Mouse (Mus musculus): Measurements from ENCODE around the gene Pde11a. TPM values are rescaled to one million over a fixed set of nuclear protein-coding genes. Genes with fewer than 3 reads are reported as not detected.

Pde11a gene
- total RNA-seq (2021) = 1 to 10 TPM; 3.7 to 4.6 TPM

DNA sequence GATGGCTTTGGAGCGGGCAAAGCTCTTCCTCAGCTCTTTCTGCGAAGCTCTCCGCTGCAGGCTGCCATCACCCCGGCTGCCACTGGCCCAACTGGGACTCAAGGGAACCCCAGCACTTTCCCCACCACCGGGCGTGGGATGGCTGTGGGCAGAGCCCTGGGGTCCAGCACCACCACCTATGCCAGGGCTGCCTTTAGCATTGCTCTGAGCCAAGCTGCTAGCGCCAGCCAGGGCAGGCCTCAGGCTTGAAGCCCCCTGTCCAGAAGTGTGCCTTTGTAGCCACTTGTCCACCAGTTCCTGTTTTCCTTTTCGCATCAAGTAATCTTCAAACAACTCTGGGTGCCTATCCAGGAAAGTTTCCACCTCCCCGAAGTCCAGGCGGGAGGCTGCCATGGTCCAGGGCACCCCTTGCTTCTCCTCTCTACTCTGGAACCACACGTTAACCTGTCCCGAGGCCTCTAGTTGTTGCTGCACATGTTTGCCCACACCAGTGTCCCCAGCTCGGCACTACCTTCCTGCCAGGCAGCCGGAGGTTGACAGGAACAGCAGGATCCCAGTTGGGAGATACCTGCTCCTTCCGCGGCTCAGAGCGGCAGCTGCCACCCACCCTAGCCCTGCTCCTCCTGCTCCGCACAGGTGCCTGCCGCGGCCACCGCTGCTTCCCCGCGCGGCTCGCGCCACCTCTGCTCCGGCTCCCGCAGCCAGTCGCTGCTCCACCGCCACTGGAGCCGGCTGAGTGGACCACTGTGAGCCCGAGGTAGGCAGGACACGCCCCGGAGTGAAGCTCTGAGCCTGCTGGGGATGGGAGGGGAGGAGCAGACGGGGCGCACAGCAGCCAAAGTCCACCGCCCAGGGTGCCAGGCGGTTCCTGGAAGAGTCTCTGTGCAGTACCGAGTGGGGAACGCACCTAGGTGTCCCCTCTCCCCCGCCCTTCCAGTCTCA is at the start of gene Pde11a:
Gene Pde11a, minus strand, starts transcription at position 560 of the 942 bp plus-strand sequence.
- peak; percentile 10 for DNase-seq (ENCODE audit: low spot score in 2 of 2)
- intact Hi-C loops (cut with DNase I) = no loop called here

DNA sequence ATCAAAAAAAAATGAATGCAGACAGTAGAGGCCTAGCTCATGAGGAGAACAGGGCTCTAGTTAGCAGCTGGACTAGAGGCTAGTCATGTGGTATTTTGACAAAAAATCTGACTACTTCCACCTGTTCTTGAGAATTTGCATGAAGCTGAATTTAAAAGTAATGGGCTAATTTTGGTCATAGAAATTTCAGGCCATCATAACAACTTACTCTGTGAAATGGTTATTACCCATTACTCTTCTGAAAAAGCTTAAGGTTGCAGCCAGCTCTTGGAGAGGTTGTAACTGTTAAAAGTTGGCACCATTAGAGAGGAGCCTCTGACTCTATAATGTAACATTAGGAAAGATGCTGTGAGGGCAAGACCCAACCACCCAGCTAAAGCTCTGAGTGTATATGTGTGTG is 48.0 kb upstream of the Pde11a start:
- intact Hi-C loops (cut with DNase I) = no loop called here
- DNase-seq (ENCODE audit: low spot score in 2 of 2) = no peak

GRCm38 (mm10) chr2:76378646-76379045 is 40.1 kb upstream of the Pde11a start:
- intact Hi-C loops (cut with DNase I) = no loop called here
- no peak for DNase-seq (ENCODE audit: low spot score in 2 of 2)

- DNase-seq (ENCODE audit: low spot score in 2 of 2) = no peak
- intact Hi-C loops (cut with DNase I) = no loop called here
These were observed 36.1 kb upstream of the Pde11a start for GRCm38 (mm10) chr2:76374544-76375206.

DNA sequence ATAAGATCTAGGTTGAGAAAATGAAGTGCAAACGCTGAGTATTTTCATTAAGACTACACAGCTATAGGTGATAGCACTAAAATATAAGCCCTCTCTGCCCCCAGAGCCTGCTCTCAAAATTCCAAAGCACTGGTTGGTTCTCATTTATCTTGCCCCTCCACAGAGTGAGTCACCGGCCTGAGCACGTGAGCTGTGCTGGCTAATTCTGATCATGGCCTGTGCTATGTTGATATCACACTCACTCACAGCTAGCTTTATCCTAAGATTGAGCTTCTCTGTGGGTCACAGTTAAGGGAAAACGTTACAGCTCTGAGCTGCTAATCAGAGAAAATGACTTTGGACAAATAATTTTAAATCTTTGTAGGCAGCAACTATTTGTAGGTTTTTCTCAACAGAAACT is 33.7 kb upstream of the Pde11a start:
- no peak for DNase-seq (ENCODE audit: low spot score in 2 of 2)
- intact Hi-C loops (cut with DNase I) = no loop called here

DNA sequence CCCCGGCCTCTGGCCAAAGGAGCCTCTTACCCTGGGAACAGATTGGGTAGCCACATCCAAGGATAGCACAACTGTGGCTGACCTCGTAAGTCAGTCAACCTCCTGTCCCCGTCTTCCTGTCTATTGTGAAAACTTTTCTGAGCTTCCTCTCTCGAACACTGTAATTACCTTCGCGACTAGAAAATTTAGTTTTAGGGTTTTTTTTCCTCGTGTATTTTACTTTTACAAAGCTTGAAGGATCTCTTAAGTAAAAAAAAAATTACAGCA is 32.0 kb upstream of the Pde11a start:
- intact Hi-C loops (cut with DNase I) = loop anchor here (2.0 kb wide), 1 partner anchor 36 kb away; the partner anchor contains the start of gene Osbpl6
- no peak for DNase-seq (ENCODE audit: low spot score in 2 of 2)

DNA sequence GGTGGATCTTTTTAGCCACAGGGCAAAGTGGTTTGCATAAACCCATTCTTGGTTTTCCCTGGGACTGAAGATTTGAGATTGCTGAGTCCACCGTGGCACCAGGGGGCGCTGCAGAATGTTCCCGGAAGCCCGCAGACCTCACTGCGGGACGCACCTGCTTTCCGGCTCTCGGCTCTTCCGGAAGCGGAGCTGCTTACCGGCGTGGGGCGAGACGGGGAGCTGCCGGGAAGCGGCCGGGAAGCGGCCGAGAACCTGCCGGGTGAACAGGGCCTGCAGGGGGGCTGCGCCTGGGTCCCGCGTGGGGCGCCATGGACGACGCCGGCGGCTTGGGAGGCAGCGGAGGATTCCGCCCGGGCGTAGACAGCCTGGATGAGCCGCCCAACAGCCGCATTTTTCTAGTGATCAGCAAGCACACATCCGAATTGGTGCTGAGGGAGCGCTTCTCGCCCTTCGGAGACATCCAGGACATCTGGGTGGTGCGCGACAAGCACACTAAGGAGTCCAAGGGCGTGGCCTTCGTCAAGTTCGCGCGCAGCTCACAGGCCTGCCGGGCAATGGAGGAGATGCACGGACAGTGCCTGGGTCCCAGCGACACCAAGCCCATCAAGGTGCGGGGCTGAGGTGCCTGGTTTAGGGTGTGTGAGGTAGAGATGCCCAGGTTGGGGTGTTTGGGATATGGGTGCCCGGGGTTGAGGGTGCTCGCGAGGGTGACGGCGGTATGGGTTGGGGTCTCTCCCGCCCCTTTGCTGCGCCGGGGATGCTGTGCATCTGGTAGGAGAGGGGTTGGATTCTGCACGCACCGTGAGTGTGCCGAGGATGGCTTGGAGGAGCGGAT is 31.5 kb upstream of the Pde11a start, which contains the start of gene Rbm45:
Gene Rbm45, plus strand, starts transcription at position 164 of the 835 bp plus-strand sequence.
- intact Hi-C loops (cut with DNase I) = loop anchor here (2.0 to 10.0 kb wide), 3 partner anchors 37 to 255 kb away; partner anchors contain the start of gene Osbpl6

DNA sequence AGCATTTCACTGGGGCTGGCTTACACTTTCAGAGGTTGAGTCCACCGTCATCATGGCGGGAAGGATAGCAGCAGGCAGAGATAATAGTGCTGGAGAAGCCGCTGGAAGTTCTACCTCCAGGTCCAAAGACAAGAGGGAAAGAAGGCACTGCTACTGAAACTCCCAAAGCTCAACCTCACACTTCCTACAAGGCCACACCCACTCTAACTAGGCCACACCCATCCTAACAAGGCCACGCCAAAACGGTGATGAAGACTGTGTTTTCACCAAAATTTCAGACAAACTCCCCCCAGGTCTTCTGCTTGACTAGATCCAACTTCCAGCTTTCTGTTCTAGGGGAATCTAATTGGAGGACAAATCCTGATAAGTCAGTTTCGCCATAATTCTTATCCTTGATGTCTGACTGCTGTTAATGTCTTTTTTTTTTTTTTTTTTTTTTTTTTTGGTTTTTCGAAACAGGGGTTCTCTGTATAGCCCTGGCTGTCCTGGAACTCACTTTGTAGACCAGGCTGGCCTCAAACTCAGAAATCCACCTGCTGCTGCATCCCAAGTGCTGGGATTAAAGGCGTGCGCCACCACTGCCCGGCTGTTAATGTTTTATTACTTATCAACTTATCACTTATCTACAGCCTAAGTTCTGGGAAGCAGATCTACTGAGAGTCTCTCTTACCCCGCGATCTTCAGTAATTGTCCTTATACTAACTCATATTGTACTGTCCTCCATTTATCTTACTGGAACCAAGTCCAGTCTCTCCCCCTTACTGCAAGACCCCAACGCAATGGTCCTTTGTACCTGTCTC is 30.5 kb upstream of the Pde11a start:
- no peak for DNase-seq (ENCODE audit: low spot score in 2 of 2)
- intact Hi-C loops (cut with DNase I) = loop anchor here (2.0 to 10.0 kb wide), 2 partner anchors 248 to 254 kb away; no protein-coding TSS in a partner anchor

More for the DNA sequence above, 31.5 kb upstream of the Pde11a start, which contains the start of gene Rbm45:
- peak; percentile 86 to 88 for DNase-seq (ENCODE audit: low spot score in 2 of 2)

DNA sequence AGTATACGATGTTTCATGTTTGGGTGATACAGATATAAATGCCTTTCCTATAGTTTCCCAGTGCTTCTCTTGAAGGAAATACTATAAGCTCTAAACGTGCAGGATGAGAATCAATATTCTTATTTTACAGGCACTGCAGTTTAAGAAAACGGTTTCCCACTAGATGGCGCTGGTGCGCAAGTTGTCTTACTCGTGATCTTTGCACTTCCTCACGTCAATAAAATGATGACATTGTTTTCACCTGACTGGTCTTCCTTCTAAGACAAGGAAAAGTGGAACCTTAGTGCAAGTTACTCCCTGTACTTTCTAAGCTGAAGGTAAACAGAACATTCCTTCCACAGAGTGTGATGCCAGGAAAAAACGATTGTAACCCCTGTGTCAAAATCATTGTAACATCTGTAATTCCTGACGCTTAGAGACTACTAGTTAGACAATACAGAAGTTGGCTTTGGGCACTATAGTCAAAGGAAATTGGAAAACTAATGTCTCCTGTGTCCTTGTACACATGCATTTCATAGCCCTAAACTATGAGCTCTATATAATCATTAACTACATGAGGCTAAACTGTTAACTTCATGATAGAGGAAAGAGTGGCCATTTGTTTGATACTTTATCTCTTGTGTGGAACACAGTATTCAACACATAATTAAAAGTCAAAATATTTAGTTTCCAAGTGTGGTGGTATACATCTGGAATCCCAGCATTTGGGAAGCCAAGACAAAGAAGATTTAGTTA is 28.8 kb upstream of the Pde11a start:
- intact Hi-C loops (cut with DNase I) = loop anchor here (10.0 kb wide), 1 partner anchor 253 kb away; no protein-coding TSS in a partner anchor
- DNase-seq (ENCODE audit: low spot score in 2 of 2) = peak; percentile 53 to 67

GRCm38 (mm10) chr2:76365811-76366210 is 27.2 kb upstream of the Pde11a start:
- DNase-seq (ENCODE audit: low spot score in 2 of 2) = no peak
- intact Hi-C loops (cut with DNase I) = loop anchor here (10.0 kb wide), 1 partner anchor 251 kb away; no protein-coding TSS in a partner anchor

- intact Hi-C loops (cut with DNase I) = loop anchor here (10.0 kb wide), 1 partner anchor 247 kb away; no protein-coding TSS in a partner anchor
- DNase-seq (ENCODE audit: low spot score in 2 of 2) = no peak
These were observed 23.5 kb upstream of the Pde11a start for GRCm38 (mm10) chr2:76362111-76362510.

- intact Hi-C loops (cut with DNase I) = loop anchor here (10.0 kb wide), 1 partner anchor 245 kb away; no protein-coding TSS in a partner anchor
- DNase-seq (ENCODE audit: low spot score in 2 of 2) = no peak
These were observed 21.7 kb upstream of the Pde11a start, which contains the start of gene Cyct for GRCm38 (mm10) chr2:76360226-76360625. TSS of gene Cyct (minus strand) at chr2:76360450.

- no peak for DNase-seq (ENCODE audit: low spot score in 2 of 2)
- intact Hi-C loops (cut with DNase I) = loop anchor here (10.0 kb wide), 1 partner anchor 223 kb away; no protein-coding TSS in a partner anchor
These were observed 9.3 kb upstream of the Pde11a start for GRCm38 (mm10) chr2:76347839-76348238.

- intact Hi-C loops (cut with DNase I) = loop anchor here (10.0 kb wide), 1 partner anchor 217 kb away; no protein-coding TSS in a partner anchor
- DNase-seq (ENCODE audit: low spot score in 2 of 2) = no peak
These were observed 3.6 kb upstream of the Pde11a start for GRCm38 (mm10) chr2:76342146-76342545.

GRCm38 (mm10) chr2:76334596-76334995 is 4.0 kb downstream of the Pde11a start:
- no peak for DNase-seq (ENCODE audit: low spot score in 2 of 2)
- intact Hi-C loops (cut with DNase I) = no loop called here

DNA sequence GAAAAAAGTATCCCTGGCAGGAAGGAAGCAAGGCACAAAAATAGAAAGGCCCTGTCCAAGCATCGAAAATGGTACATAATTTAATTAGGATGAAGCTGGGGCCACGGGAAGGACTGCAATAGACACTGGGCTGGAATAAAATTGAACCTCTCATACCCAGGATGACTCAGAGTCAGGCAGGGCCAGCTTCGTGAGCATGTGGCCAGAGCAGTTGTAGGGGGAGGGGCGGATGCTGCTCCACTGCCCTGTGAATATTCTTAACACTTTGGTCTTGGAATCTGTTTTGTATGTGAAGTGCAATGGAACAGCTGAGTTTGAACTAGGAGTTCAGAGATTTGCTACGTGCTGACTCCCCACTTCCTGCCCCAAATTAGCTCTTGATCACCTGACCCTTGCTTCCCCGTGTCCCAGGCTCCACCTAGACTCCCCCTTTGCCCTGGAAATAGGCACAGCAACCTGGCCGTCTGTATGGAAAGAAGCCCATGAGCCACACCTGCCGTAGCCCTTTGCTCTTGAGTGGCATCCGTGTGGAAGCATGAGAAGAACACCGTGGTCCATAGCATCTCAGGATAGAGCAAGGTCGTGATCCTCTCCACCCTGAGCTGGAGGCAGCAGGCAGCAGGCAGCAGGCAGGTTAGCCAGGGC is 6.3 kb downstream of the Pde11a start:
- intact Hi-C loops (cut with DNase I) = no loop called here
- DNase-seq (ENCODE audit: low spot score in 2 of 2) = no peak

GRCm38 (mm10) chr2:76330081-76330480 is 8.5 kb downstream of the Pde11a start:
- intact Hi-C loops (cut with DNase I) = no loop called here
- DNase-seq (ENCODE audit: low spot score in 2 of 2) = no peak
